Mouse (Mus musculus) cerebellum, adult 9-11 months (tissue): Measurements from ENCODE around the gene Hhip.

Source experiments
- DNase-seq: peaks from one replicate; pipeline ENCODE4 v3.0.0; 2022

Gene Hhip

DNA sequence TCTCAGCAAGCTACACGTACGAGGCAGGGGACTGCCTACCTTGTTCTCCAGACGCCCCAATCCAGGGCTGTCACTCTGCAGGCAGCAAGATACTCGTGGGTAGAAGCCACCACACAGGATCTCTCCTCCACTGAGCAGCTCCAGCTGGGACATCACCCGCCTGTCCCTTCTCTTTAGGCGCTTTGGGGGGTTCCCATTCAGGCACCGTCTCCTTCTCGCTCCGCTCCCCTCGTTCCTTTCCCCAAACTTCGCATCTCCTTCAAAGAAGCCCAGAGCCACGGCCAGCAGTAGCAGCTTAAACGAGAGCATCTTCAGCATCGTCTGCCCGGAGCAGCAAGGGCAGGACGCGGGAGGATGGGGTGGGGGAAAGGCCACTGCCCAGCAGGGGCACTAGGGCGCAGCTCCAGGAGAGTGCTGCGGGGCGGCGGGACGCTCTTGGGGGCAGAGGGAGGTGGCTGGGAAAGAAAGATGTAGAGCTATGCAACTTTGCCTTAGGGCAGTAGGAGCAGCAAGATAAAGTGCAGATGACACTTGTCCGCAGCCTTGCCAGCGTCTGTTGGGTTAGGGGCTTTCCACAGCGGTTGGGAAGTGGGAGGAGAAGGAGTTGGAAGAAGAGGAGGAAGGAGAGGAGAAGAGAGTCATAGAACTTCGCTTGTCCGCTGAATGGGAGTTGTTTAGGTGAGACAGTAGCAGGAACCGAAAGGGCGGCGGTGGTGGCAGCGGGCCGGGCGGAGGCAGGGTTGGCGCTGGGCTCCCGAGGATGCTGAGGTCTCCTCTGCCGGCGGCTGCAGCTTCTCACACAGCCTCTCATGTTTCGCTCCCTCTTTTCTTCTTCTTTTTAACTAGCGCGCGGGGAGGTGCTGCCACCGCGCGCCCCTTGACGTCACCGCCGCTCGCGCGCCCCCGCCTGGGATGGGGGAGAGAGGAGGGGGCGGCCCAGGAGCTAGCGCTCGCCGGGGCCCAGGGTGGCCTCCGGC, at the start of gene Hhip:
Gene Hhip (minus strand): TSS at position 809 of the 977 bp plus-strand sequence.
- DNase-seq, result no peak

DNA sequence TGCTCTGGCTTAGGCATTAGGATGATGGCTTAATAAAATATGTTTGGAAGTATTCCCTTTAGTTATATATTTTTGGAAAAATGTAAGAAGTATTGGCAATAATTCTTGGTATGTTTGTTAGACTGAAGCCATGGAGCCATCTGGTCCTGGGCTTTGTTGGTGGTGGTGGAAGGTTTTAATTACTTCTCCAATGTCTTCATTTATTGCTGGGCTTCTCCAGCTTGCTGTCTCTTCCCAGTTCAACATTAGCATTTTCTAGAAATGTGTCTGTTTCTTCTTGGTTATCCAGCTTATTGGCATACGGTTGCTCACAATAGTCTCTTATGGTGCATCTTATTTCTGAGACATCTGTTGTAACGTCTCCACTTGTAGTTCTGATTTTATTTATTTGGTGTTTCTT, 29.2 kb upstream of the Hhip start:
- DNase-seq, result no peak

DNA sequence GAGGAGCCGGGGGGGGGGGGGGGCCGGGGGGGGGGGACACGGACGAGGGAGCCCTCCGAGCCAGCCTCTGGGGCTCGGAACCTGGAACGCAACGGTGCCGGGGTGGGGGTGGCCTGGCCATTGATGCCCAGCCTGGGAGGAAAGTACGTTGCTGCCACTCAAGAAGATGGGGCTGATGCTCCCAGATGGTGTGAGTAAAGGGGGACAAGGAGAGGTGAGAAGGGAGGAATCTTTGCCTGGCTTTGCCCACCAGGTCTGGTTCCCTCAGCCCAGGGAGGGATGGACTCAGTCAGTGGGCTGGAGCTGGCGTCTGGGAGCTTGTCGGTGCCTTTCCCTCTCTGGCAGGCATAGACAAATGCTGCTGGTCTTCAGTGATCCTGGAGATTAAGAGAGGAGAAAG, 387 bp upstream of the Hhip start:
- no peak for DNase-seq

DNA sequence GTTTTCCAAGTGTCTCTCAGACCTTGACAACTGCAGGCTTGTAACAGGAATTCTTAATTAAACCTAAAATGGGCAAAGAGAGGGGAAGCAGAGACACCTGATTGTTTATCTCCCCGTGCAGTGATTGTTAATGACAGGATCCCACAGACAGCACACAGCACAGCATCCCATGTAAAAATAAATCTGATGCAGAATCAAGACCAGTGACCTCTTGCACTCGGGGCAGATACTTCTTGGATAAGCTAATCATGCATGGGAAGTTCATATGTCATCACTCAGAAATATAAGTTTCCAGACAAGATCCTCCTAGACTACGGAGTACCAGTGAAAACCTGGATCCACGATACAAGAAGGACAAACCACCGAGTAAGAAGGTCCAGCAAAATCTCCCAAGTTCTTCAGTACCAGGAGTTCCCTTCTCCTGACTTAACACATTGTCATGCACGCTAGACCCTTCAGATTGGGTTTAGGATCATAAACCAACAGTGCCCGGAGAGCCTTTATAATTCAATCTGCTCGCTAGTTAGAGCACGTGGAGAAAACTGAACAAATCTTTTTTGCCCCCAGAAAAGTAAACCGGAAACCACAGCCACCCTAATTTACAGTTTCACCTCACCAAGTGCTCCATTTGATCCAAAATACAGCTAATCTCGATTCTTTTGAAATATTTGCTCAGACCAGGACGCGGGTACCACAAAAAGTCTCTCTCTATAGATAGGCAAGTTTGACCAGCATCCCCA, 1.3 kb downstream of the Hhip start:
- no peak for DNase-seq

DNA sequence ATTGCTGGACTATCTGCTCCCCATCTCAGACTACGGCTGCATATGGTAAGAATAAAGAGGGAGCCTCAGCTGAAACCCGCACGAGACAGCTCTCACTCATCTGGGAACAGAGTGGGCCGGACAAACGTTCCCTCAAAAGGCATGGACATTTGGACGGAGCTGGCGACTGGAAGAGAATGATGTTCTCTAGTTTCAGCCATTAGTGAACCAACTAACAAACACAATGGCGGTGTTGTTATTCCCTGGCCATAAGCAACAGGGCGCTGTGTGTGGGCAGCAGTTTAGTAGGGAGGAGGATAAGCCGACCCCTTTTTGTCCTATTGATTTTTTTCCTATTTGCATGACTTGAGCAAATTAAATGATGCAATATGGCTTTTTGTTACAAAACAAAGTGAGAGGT, 2.0 kb downstream of the Hhip start:
- no peak for DNase-seq

DNA sequence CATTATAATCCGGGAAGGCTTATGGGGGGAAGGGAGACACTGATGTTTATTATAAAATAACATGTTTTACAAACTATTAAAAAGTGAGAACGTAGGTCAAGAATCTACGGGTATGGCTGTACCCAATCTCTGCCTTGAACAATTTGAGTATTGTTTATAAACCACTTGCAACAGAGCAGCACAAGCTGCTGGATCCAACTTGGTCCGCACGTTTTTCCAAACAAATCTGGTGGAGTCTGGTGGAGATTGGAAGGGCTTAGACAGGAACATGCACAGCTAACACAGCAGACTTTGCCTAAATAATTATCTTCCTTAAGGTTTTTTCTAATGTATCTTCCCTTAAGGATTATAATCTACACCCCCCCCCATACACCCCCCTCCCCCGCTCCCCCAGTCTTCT, 2.7 kb downstream of the Hhip start:
- DNase-seq, result no peak

DNA sequence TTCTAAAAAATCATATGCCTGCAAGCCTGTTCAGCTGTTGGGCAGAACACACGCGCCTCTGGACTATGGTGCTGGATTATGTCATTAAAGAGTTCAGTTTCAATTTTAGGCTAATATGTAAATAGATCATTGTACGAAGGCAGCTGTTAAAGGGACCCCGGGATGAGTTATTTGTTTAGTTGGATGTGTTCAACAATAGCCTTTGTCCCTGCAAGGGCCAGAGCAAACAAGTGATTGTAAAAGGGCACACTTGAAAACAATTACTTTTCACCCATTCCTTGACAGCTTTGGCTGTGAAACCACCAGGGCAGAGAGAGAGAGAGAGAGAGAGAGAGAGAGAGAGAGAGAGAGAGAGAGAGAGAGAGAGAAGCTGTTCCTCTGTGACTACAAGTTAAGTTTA, 3.6 kb downstream of the Hhip start:
- DNase-seq, result no peak

DNA sequence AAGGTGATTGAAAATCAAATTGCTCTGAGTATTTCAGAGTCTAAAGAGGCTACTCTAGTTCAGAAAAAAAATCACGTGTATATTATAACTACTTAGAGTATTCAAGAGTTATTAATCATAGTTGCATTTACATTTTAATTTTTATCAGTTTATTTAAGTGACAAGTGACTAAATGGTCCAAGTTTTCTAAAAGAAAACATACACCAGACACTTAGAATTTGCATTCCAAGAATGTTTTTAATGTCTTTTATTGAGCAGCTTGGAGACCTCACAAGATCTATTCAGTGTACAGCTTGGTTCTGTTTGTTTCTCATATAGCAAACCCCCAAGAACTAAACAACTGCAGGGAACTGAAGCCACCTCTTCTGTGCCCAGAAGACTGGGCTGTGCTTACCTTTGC, 5.0 kb downstream of the Hhip start:
- no peak for DNase-seq

DNA sequence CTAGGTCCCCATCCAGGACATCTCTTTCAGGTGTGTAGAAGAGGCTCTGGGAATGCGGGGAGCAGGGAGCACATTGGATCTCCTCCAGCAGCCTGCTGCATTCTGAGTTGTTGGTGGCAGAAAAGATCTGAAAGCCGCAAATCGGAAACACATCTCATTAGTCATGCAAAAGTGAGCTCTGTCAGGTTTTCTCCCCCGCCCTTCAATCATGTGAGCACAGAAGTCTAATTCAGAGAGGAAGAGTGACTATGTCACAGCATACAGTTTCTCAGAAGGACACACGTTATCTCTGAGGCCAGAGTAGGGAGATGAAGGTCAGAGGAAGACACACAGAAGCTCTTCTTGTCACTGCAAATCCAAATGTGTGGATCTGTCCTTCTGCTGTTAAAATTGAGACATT, 6.3 kb downstream of the Hhip start:
- DNase-seq, result no peak

DNA sequence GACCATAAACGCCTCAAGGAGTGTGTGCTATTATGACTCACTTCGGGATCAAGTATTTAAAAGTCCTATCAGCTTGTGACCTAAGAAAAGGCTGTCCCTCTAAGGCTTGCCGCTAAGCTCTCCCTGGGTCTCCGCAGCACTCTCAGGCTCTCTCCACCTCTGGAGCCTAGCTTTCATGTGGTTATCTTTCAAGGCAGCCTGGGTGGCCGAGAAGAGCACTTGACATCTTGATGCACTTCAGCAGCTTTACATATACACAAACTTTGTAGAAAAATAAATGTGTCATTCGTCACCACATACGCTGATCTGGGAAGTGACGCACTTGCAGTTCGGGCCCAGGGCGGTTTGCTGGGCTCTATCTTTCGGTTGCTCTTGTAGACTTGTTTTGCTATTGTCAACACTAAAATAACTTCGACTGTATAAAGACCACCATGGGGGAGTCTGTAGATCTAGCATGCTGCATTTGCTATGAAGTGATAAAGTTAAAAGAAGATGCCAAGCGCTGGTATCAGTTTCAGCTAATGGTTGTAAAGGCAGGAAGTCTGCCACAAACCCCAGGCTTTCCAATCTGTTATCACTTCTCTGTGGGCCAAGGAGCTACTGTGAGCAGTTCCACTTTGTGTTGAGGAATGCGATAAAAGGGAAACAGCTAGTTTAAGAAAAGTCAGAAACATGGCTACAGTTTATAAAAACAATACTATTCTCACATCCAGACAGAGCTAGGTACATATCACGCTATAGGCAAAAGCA, 8.4 kb downstream of the Hhip start:
- DNase-seq, result no peak

DNA sequence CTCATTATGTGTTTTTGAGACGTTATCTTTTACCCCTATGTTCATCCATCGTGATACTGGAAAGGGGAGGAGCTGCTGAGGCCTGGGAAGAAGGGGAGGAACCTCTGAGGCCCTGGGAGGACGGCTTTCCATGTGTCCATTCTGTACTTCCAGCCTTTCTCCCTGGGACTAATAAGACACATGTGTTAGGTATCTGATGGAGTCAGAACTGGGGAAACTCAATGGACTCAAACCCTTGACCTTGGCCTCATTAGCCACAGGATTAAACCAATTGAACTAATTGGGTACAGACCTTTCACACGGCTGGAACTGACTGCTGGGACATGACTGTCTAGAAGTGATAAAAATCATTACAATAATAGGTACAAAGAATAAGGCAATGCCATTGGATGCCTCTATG, 9.6 kb downstream of the Hhip start:
- DNase-seq, result no peak

DNA sequence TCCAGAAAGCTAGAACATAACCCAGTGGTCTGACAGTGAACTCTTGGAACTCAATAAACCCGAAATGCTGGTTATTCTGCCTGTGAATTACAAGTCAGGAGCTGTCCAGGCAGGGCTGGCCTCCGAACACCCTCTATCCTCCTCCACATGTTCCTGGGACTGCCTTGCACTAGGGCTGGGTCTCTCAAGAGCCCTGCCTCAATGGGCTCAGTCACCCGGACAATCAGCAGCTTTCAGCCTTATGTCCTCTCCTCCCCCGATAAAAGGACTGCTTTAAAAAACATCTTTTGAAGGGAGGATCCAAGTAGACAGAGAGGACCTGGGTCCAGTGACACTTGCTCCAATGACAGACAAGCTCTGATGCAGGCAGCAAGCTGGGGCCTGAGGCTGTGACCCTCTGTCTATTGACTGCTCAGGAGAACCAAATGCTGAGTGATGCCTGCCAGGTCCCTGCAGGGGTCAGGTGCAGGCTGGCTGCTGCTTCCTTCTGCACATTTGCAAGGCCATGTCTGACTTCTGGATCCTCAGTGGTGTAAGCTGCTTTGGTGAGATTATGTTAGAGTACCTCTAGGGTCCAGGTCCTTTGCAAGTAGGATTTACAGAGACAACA, 20.1 kb downstream of the Hhip start:
- DNase-seq, result no peak

DNA sequence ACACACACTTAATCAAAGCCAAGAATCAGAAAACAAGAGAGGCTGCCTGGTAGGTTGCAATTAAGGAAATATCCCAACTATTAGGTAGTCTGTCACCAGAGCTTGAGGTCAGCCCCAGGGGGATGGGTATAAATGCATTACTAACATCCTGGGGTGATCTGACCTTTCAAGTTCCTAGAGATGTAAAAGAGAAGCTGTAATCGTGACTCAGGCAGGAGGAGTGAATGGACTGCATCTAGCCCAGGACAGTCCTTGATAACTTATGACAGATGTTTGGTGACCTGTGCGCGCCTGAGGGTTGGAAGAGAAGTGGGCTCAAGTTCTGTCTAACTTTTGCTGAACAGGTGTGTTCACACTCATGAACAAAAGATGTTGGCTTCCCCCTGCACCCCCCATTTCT, 25.2 kb downstream of the Hhip start:
- no peak for DNase-seq

DNA sequence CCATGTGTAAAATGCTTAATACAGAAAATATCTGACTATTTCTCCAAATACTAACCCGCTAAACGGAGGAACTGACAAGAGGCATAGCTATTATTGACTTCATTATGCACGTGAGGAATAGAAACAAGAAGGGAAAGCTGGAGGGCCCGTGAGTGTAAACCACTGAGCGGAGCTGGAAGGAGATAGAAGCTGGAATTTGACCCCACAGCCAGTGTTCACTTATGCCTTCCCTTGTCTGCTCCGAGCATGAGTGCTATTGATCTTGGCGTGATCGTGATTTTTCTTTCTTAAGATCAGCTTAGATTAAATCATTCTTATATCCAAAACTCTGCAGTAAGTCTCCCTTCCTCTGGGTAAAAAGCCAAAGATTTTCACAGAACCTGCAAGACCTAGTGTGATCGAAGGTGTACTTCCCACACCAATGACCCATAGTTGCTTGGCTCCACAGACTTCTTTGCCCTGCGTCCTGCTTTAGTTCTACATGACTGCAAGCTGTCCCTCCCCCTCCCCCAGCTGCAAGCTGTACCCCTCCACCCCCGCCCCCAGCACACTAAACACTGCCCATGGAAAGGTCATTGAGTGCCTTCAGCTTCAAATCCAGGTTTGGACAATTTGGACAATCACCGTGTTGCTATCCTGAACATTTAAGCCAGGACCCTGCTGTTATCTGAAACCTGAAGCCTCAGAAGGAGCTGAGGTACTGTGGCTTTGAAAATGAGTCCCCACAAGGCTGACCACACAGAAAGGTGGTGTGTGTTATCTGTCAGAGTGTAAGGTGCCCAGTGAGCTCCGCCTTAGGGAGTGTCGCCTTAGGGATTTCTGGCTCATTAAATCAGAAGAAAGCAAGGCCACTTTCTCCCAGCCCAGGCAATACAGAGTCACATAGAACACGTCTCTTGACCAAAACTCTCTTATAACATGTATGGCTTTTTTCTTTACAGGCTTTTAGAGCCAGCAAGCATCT, 26.2 kb downstream of the Hhip start:
- DNase-seq, result no peak

DNA sequence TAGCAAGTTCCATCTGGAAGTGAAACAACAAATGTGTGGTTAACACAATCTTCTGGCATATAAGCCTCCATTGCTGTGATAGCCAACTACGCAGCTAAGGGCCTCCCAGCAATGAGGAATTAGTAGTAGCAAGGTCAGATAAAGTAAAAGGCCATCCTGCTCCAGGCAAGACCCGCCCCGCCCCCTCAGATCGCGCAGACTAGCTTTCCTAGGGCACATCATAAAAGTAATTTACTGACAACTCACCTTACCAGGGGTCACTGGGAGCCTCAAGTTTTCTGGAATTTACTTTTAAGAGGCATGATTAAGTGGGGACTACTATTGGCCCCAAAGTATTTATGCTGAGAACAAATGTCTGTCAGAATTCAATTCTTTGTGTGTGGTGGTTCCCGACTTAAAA, 28.2 kb downstream of the Hhip start:
- no peak for DNase-seq

DNA sequence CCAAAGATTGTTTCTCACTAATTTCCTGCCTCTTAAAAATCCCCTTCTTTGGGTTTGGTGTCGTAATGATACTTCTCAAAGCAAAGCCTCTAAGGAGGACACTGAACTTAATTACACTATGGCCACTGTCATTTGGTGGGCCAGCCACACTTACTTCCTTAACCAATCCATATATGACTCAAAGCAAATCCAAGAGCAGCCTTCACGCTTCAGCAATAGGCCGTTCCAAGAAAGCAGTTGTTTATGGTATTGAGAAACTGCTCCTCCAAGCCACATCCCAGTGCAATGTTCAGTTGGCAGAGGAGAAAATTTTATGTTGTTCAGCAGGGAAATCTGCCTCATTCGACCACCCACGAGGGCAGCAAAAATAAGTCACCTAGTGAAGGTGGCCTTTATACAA, 37.3 kb downstream of the Hhip start:
- DNase-seq, result no peak

DNA sequence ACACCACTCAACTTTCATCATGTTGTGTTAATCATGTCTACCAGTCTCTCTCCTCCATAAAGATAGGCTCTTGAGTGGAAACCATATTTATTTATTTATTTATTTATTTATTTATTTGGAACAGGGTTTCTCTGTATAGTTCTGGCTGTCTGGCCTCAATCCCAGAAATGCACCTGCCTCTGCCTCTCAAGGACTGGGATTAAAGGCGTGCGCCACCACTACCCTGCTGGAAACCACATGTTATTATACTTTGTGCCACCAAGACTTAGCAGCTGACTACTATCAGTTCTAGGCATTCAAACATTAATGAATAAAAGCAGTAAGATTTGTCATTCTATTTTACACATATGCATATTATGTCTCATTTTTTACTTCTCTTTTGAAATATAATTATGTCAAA, 42.0 kb downstream of the Hhip start:
- DNase-seq, result no peak

DNA sequence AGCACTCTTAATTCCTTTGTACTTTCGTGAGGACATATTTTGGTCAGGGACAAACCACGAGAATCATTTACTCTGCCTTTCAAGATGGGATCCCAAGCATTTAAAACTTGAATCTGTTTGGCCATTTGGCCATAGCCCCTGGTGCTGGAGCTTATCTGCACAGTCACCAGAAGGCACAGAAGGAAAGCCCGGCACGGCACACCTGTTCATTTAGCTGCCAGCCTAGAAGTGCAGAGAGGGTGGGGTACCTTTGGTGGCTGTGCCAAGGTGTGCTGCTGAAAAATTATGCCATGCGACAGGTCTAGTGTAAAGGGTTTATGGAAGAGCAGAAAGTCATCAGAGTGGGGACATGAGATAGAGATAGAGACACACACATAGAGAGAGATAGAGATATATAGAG, 53.4 kb downstream of the Hhip start:
- DNase-seq, result no peak

DNA sequence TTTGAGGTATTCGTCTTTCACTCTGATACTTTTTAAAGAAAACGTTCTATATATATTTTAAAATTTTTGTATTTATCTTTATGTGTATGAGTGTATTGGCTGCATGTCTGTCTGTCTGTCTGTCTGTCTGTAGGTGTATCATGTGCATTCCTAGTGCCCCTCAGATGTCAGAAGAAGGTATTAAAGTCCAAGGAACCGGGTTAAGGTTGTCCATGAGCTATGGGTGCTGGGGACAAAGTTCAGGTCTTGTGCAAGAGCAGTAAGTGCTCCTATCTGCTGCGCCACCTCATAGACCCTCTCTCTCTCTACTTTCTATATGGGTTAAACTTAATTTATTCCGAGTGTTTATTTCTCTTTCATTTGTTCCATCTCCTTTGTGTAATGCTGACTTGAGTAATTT, 55.5 kb downstream of the Hhip start:
- DNase-seq, result no peak

DNA sequence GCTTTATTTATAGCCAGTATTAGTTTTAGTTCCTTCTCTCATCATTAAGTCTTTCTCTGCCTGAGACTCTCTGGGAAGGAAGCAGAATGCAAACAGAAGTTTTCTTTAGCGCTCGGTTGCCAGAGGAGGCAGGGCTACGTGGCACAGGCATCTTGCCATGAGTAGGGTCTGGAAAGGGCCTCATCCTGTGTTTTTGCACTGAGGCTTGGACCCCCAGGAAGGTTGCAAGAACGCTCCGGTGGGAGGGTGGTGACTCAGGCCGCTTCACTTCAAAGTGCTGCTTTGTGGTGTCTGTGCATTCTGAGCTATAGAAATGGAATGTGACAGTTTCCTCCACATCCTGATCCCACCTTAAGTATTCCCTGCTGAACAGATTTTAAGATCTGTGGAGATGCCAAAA, 62.7 kb downstream of the Hhip start:
- DNase-seq, result no peak

DNA sequence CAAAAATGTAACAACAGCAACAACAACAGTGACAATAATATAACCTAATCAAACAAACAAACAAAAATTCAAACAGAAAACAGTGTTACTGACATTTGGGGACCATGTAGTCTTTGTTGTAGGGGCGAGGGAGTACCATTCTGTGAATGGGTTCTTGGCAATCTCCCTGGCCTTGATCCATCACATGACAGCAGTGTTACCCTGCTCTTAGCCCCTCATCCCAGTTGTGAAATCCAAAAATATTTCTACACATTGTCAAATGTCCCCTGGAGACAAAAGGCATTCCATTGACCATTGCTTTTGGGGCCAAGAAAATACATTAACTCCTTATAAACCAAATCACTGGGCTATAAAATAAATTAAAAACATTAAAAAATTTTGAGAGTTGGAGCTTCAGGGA, 64.3 kb downstream of the Hhip start:
- DNase-seq, result no peak
